Mouse (Mus musculus) CH12.LX (cell line): ENCODE data around the gene Aif1l. TPM values are rescaled to one million over a fixed set of nuclear protein-coding genes. Genes with fewer than 3 reads are reported as not detected.

Experiments used
- DNase-seq: peaks from one replicate; pipeline ENCODE4 v3.0.0-alpha.2; 2013; ENCODE audit errors: extremely low read depth
- H3K27ac ChIP-seq: 2 replicates; pipeline ENCODE4 v1.5.1; 2012; ENCODE audit warnings: low read depth, mild to moderate bottlenecking, control low read depth, moderate library complexity; ENCODE audit not compliant: insufficient read depth
- H3K27me3 ChIP-seq: replicated peaks from 2 replicates; pipeline ENCODE3; 2012; ENCODE audit warnings: inconsistent platforms
- H3K36me3 ChIP-seq, 2 experiments: replicated peaks in 1 of 2; 2 replicates each; pipeline versions ENCODE3 to v1.6.1; 2012; ENCODE audit warnings: inconsistent platforms in 1 of 2, low read length in 1 of 2, mild to moderate bottlenecking in 1 of 2, mixed read lengths in 1 of 2, moderate library complexity in 1 of 2; ENCODE audit not compliant: control insufficient read depth in 1 of 2, insufficient read depth in 1 of 2
- H3K4me1 ChIP-seq, 2 experiments: 2 replicates each; pipeline ENCODE4 v1.6.1; 2012; ENCODE audit warnings: inconsistent platforms in 1 of 2, moderate library complexity in 1 of 2; ENCODE audit not compliant: insufficient read depth in 2 of 2, control insufficient read depth in 1 of 2
- H3K4me2 ChIP-seq: 2 replicates; pipeline ENCODE4 v1.6.1; 2012; ENCODE audit warnings: low read depth, mild to moderate bottlenecking, control low read depth; ENCODE audit not compliant: poor library complexity, insufficient read depth, severe bottlenecking
- H3K4me3 ChIP-seq, 3 experiments: fragments of 150-350 bp in 1 of 3; sonication (generic) in 1 of 3; replicated peaks in 1 of 3; 2 replicates each; pipeline versions ENCODE3 to v1.5.1; 2011 to 2012; ENCODE audit warnings: low read depth in 2 of 3, low read length in 2 of 3, mild to moderate bottlenecking in 2 of 3, moderate library complexity in 2 of 3, control low read depth in 1 of 3, improper control_type of control experiment in 1 of 3, inconsistent platforms in 1 of 3, mixed read lengths in 1 of 3; ENCODE audit not compliant: poor library complexity in 1 of 3
- H3K79me2 ChIP-seq: replicated peaks from 2 replicates; pipeline ENCODE4 v1.6.1; 2012; ENCODE audit warnings: mild to moderate bottlenecking, moderate library complexity; ENCODE audit not compliant: control insufficient read depth, poor library complexity, insufficient read depth, severe bottlenecking; ENCODE audit errors: extremely low read depth
- H3K9ac ChIP-seq: 2 replicates; pipeline ENCODE4 v1.6.1; 2012; ENCODE audit warnings: low read depth, mild to moderate bottlenecking, control low read depth, moderate library complexity; ENCODE audit not compliant: insufficient read depth
- H3K9me3 ChIP-seq: replicated peaks from 2 replicates; pipeline ENCODE3; 2012; ENCODE audit warnings: low read length, inconsistent platforms, mixed read lengths
- BHLHE40 ChIP-seq: IDR thresholded peaks from 2 replicates; pipeline ENCODE4 v1.6.1; 2011; ENCODE audit warnings: mild to moderate bottlenecking, low read depth, low read length, improper control_type of control experiment
- CHD2 ChIP-seq: IDR thresholded peaks from 2 replicates; pipeline ENCODE4 v1.6.1; 2011; ENCODE audit warnings: low read length, improper control_type of control experiment
- CTCF ChIP-seq, 2 experiments: IDR thresholded peaks in 1 of 2; conservative IDR thresholded peaks in 1 of 2; 2 replicates each; pipeline ENCODE4 v1.5.1; 2011 to 2012; ENCODE audit warnings: low read depth in 2 of 2, low read length in 2 of 2, improper control_type of control experiment in 1 of 2, inconsistent platforms in 1 of 2, mild to moderate bottlenecking in 1 of 2, moderate library complexity in 1 of 2
- E2F4 ChIP-seq: IDR thresholded peaks from 2 replicates; pipeline ENCODE4 v1.6.1; 2011; ENCODE audit warnings: low read depth, low read length, improper control_type of control experiment; ENCODE audit not compliant: insufficient replicate concordance
- ELF1 ChIP-seq: IDR thresholded peaks from 2 replicates; pipeline ENCODE4 v1.6.1; 2014; ENCODE audit warnings: low read depth, mild to moderate bottlenecking, inconsistent platforms, low read length, improper control_type of control experiment
- EP300 ChIP-seq: IDR thresholded peaks from 2 replicates; pipeline ENCODE4 v1.6.1; 2011; ENCODE audit warnings: low read length, improper control_type of control experiment
- ETS1 ChIP-seq: conservative IDR thresholded peaks from 2 replicates; pipeline ENCODE4 v1.6.1; 2012; ENCODE audit warnings: low read depth, mild to moderate bottlenecking, inconsistent platforms, low read length, improper control_type of control experiment, moderate library complexity
- JUN ChIP-seq: IDR thresholded peaks from 2 replicates; pipeline ENCODE4 v1.6.1; 2011; ENCODE audit warnings: low read depth, mild to moderate bottlenecking, low read length, improper control_type of control experiment, moderate library complexity; ENCODE audit not compliant: insufficient read depth
- JUND ChIP-seq: conservative IDR thresholded peaks from 2 replicates; pipeline ENCODE4 v1.6.1; 2011; ENCODE audit warnings: low read depth, low read length, improper control_type of control experiment
- KAT2A ChIP-seq: IDR thresholded peaks from 2 replicates; pipeline ENCODE4 v1.6.1; 2012; ENCODE audit warnings: low read length, improper control_type of control experiment, inconsistent platforms; ENCODE audit not compliant: insufficient replicate concordance
- MAX ChIP-seq: IDR thresholded peaks from 2 replicates; pipeline ENCODE4 v1.6.1; 2011; ENCODE audit warnings: low read length, improper control_type of control experiment
- MAZ ChIP-seq: IDR thresholded peaks from 2 replicates; pipeline ENCODE4 v1.6.1; 2012; ENCODE audit warnings: low read depth, mild to moderate bottlenecking, inconsistent platforms, low read length, improper control_type of control experiment, moderate library complexity
- MXI1 ChIP-seq: IDR thresholded peaks from 2 replicates; pipeline ENCODE4 v1.6.1; 2011; ENCODE audit warnings: mild to moderate bottlenecking, low read depth, low read length, improper control_type of control experiment
- MYC ChIP-seq: IDR thresholded peaks from 2 replicates; pipeline ENCODE4 v1.6.1; 2011; ENCODE audit warnings: low read depth, mild to moderate bottlenecking, improper control_type of control experiment, low read length
- NELFE ChIP-seq: IDR thresholded peaks from 2 replicates; pipeline ENCODE4 v1.6.1; 2011; ENCODE audit warnings: low read depth, low read length, improper control_type of control experiment
- NRF1 ChIP-seq: IDR thresholded peaks from 2 replicates; pipeline ENCODE4 v1.6.1; 2014; ENCODE audit warnings: low read depth, mild to moderate bottlenecking, inconsistent platforms, low read length, improper control_type of control experiment, moderate library complexity
- PAX5 ChIP-seq: IDR thresholded peaks from 2 replicates; pipeline ENCODE4 v1.6.1; 2012; ENCODE audit warnings: low read length, inconsistent platforms, mixed read lengths
- POLR2AphosphoS2 ChIP-seq: IDR thresholded peaks from 2 replicates; pipeline ENCODE4 v1.6.1; 2011; ENCODE audit warnings: low read depth, low read length, improper control_type of control experiment
- RAD21 ChIP-seq: IDR thresholded peaks from 2 replicates; pipeline ENCODE4 v1.6.1; 2011; ENCODE audit warnings: low read depth, mild to moderate bottlenecking, low read length, improper control_type of control experiment, moderate library complexity
- SIN3A ChIP-seq: IDR thresholded peaks from 2 replicates; pipeline ENCODE4 v1.6.1; 2012; ENCODE audit warnings: low read length, improper control_type of control experiment, inconsistent platforms
- SMC3 ChIP-seq: IDR thresholded peaks from 2 replicates; pipeline ENCODE4 v1.6.1; 2011; ENCODE audit warnings: low read depth, low read length, improper control_type of control experiment
- TCF12 ChIP-seq: IDR thresholded peaks from 2 replicates; pipeline ENCODE4 v1.6.1; 2014; ENCODE audit warnings: low read depth, mild to moderate bottlenecking, inconsistent platforms, low read length, improper control_type of control experiment
- USF2 ChIP-seq: conservative IDR thresholded peaks from 2 replicates; pipeline ENCODE4 v1.6.1; 2011; ENCODE audit warnings: low read depth, low read length, improper control_type of control experiment
- ZKSCAN1 ChIP-seq: IDR thresholded peaks from 2 replicates; pipeline ENCODE4 v1.6.1; 2012; ENCODE audit warnings: low read depth, inconsistent platforms, low read length, improper control_type of control experiment, borderline replicate concordance
- ZMIZ1 ChIP-seq: IDR thresholded peaks from 2 replicates; pipeline ENCODE4 v1.6.1; 2012; ENCODE audit warnings: low read depth, mild to moderate bottlenecking, inconsistent platforms, low read length, improper control_type of control experiment
- dilution Hi-C: fragments of 300-500 bp; cut with MboI; formaldehyde crosslinking; loops from 2 replicates; pipeline ENCODE4 v1.14.3; 2020; ENCODE audit warnings: low sequenced_read_pairs; ENCODE audit not compliant: extremely low pct_unique_long_range_greater_than_20kb, extremely low pct_ligation_motif_present
- in situ Hi-C: fragments of 300-500 bp; cut with MboI; formaldehyde crosslinking; loops from 3 replicates; pipeline ENCODE4 v1.14.3; 2019; ENCODE audit warnings: low sequenced_read_pairs, low pct_ligation_motif_present, low pct_unique_long_range_greater_than_20kb, mixed read lengths
- polyA plus RNA-seq: library from polyadenylated mRNA; unstranded; fragments of >175 nt; gene quantifications from 2 replicates; pipeline ENCODE4 v1.2.1, GENCODE M21; 2012; ENCODE audit warnings: low read depth; ENCODE audit not compliant: insufficient read length
- total RNA-seq, 2 experiments: library from RNA; depleted of rRNA; stranded (reverse); fragments of 300-350 nt in 1 of 2; fragments of >200 nt in 1 of 2; gene quantifications; 2 replicates each; pipeline ENCODE4 v1.2.3; 2012 to 2014

Gene Aif1l
- total and polyA plus RNA-seq, 3 experiments: 0.11 to 0.81 TPM; not detected in 1

GRCm38 (mm10) chr2:31953687-31954086 lies 3.7 kb downstream of the Aif1l start:
- dilution Hi-C loops: no loop called here
- H3K79me2 ChIP-seq: no peaks in the 10 kb centered on the region
- no peaks in the 10 kb centered on the region for H3K9me3 ChIP-seq
- no peaks in the 10 kb centered on the region for H3K36me3 ChIP-seq
- no peak for DNase-seq
- in situ Hi-C loops: no loop called here
- no peak overlapping the region for H3K4me3 ChIP-seq
- H3K4me2 ChIP-seq: no peak overlapping the region
- no peak for TF ChIP-seq RAD21
- TF ChIP-seq JUND: no peak
- no peak for TF ChIP-seq ZMIZ1
- no peak for TF ChIP-seq JUN
- no peak for TF ChIP-seq ELF1
- no peak for TF ChIP-seq ETS1
- no peak for TF ChIP-seq SMC3
- no peak for TF ChIP-seq TCF12
- no peak for TF ChIP-seq MXI1
- TF ChIP-seq KAT2A: no peak
- TF ChIP-seq MYC: no peak
- TF ChIP-seq BHLHE40: no peak
- no peak for TF ChIP-seq NELFE
- no peak for TF ChIP-seq MAX
- TF ChIP-seq ZKSCAN1: no peak
- TF ChIP-seq E2F4: no peak
- H3K27me3 ChIP-seq: peaks cover 92% of the 10 kb centered on the region
- no peak overlapping the region for H3K27ac ChIP-seq
- H3K9ac ChIP-seq: no peak overlapping the region
- H3K4me1 ChIP-seq: peaks cover 5 to 6% of the 10 kb centered on the region in 2 experiments; a peak in 3 of 4 replicates

GRCm38 (mm10) chr2:31954779-31955181 lies 4.8 kb downstream of the Aif1l start:
- H3K79me2 ChIP-seq: no peaks in the 10 kb centered on the region
- H3K9me3 ChIP-seq: no peaks in the 10 kb centered on the region
- in situ Hi-C loops (no loop called here), dilution Hi-C loops (no loop called here)
- no peak overlapping the region for H3K4me3 ChIP-seq
- TF ChIP-seq CHD2 (no peak), POLR2AphosphoS2 (no peak), ZMIZ1 (no peak), CTCF (conservative IDR thresholded peaks at IDR 0.05 in 1 of 2, IDR thresholded peaks at IDR 0.05 in 1 of 2; ENCODE audit: low read depth in 2 of 2, low read length in 2 of 2) (no peak), ETS1 (no peak), USF2 (no peak), MAZ (no peak), ZKSCAN1 (no peak), JUN (no peak), NELFE (no peak), RAD21 (no peak), EP300 (no peak), SIN3A (no peak), NRF1 (no peak), PAX5 (no peak), MYC (no peak)
- H3K27me3 ChIP-seq: peaks cover 92% of the 10 kb centered on the region
- H3K4me1 ChIP-seq: peaks cover 5 to 6% of the 10 kb centered on the region in 2 experiments; a peak in 3 of 4 replicates
- no peak overlapping the region for H3K9ac ChIP-seq
- no peak for DNase-seq
- H3K36me3 ChIP-seq: no peaks in the 10 kb centered on the region
- no peak overlapping the region for H3K4me2 ChIP-seq
- H3K27ac ChIP-seq: no peak overlapping the region
